Mouse (Mus musculus) kidney, embryonic 16.5 days (tissue): ENCODE data around the gene Frmd5. TPM values are rescaled to one million over a fixed set of nuclear protein-coding genes. Genes with fewer than 3 reads are reported as not detected.
"Not testable (repeated sequence)": the region's sequence is repeated elsewhere in the genome, so short reads cannot be mapped to it uniquely, and the experiment has no call there.

Experiments
- ATAC-seq: fragments of 200-750 bp; cut with Nextera tagmentation; 2 replicates; pipeline ENCODE4 v1.8.0; 2017; ENCODE audit warnings: moderate TSS enrichment; ENCODE audit not compliant: low FRiP score, low TSS enrichment
- H3K27ac ChIP-seq: fragments of 300-500 bp; sonication (generic); 2 replicates; pipeline ENCODE4 v1.5.1; 2014; ENCODE audit warnings: low read length
- H3K27me3 ChIP-seq: fragments of 300-500 bp; sonication (generic); 2 replicates; pipeline ENCODE4 v1.6.1; 2014; ENCODE audit warnings: low read length, control low read depth, mixed read lengths; ENCODE audit not compliant: insufficient read depth
- H3K36me3 ChIP-seq: fragments of 300-500 bp; sonication (generic); 2 replicates; pipeline ENCODE4 v1.6.1; 2014; ENCODE audit warnings: low read length, control low read depth, mixed read lengths; ENCODE audit not compliant: insufficient read depth
- H3K4me1 ChIP-seq: fragments of 300-500 bp; sonication (generic); 2 replicates; pipeline ENCODE4 v1.6.1; 2014; ENCODE audit warnings: low read length, control low read depth, mixed read lengths; ENCODE audit not compliant: insufficient read depth
- H3K4me2 ChIP-seq: fragments of 300-500 bp; sonication (generic); replicated peaks from 2 replicates; pipeline ENCODE4 v1.6.1; 2014; ENCODE audit warnings: low read depth, low read length
- H3K4me3 ChIP-seq: fragments of 300-500 bp; sonication (generic); 2 replicates; pipeline ENCODE4 v1.5.1; 2014; ENCODE audit warnings: mild to moderate bottlenecking, low read length
- H3K9ac ChIP-seq: fragments of 300-500 bp; sonication (generic); replicated peaks from 2 replicates; pipeline ENCODE4 v1.6.1; 2014; ENCODE audit warnings: low read length
- H3K9me3 ChIP-seq: fragments of 300-500 bp; sonication (generic); 2 replicates; pipeline ENCODE4 v1.6.1; 2016; ENCODE audit warnings: low read length, control low read depth
- WGBS: fragments of 180-500 bp; shearing (Covaris S2); extraction: QIAGEN DNeasy Blood & Tissue Kit; methylation state at CpG from one replicate; pipeline ENCODE4 v1.1.7; 2014; 5-methylcytosine and 5-hydroxymethylcytosine counted together
- polyA plus RNA-seq: library from polyadenylated mRNA; unstranded; fragments of >200 nt; fragmentation: Nextera tagmentation; extraction: Ambion mirVana; gene quantifications from 2 replicates; pipeline ENCODE4 v1.2.1, GENCODE M21; 2015

Frmd5 gene
- polyA plus RNA-seq, 1 experiment from 2014 or later, result 1.8 TPM

DNA sequence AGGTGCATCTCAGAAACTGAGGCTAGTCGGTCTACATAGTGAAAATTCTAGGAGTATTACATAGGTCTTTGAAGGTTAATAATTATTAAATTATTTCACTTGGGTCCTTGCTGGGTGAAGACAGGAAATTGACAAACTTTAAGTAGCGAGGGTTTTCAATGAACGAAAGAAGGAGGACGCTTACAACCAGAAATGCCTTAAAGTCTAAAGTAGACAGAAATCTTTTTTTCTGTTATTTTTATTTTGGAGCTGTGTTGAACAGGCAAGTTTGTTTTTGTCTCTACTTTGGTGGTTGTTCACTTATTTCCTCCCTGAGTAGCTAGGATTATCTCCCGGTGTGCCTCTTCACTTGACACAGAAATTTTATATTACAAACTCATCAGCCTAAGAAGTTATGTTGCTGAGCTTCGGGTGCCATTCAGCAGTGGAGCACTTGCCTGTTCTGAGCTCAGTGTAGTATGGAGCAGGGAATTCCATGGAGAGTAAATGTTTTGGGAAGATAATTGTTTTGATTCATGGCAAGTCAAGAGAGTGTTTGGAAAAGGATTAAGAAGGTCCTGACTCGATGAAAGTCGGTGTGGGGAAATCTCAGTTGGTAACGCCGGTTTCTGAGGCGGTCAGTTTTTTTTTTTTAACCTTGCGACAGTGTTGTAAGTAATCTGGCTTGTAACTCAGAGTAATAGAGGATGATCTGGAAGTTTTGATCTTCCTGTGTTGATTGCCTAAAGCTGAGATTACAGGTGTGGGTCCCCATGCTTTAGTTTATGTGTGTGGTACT lies 299.5 kb downstream of the Frmd5 start:
- H3K27ac ChIP-seq, result no peak overlapping the region
- no peaks in the 10 kb centered on the region for H3K9me3 ChIP-seq
- peaks cover 13% of the 10 kb centered on the region for H3K4me1 ChIP-seq
- H3K9ac ChIP-seq, result peak overlapping the region; percentile 63
- H3K4me3 ChIP-seq, result peak overlapping the region; percentile 69
- no peak for ATAC-seq
- WGBS, result 11% methylated on average over 12 of the region's 12 CpGs
- H3K4me2 ChIP-seq, result peak overlapping the region; percentile 74
- peaks cover 16% of the 10 kb centered on the region for H3K36me3 ChIP-seq
- H3K27me3 ChIP-seq, result no peaks in the 10 kb centered on the region

DNA sequence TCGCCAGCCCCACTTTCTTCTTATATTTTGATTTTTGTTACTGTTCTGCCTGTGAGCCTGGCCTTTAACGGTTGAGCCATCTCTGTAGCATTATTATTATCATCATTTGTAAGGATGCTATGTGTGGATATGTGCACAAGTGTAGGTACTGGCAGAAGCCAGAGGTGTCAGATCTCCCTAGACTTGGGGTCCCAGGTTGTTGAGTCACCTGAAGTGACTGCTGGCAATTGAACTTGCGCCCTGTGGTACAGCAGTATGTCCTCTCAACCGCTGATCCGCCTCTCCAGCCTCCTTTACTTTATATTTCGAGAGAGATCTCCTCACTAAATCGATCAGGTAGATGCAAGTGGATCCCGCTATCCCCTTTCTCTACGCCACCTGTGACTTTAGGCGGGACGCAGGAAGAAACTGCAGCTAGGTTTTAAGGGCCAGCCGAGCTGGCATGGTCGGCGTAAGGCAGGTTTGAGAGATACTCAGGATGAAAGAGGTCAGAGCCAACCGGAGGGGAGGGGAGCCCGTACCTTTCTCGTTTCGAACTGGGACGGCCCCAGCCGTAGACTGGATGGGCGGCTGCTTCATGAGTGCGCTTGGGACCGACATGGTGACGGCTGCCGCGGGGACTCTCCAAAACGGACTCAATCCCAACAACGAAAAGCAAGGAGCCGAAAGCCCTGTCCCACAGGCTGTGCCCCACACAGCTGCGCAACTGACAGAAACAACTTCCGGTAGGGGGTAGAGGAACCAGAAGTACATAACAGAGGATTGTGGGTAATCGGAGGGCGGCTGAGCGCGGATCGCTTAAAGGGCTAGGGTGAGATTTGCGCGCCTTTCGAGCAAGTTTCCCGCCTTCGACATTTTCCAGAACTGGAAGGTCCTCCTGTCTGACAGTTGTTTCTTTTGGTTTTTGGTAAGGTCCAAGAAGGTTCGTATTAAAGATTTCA lies 300.7 kb downstream of the Frmd5 start, which contains the start of the genes Mfap1a and Wdr76:
Mfap1a (minus strand) TSS at position 724 of the 941 bp plus-strand sequence.
Wdr76 (plus strand) TSS at position 782 of the 941 bp plus-strand sequence.
- 6% methylated on average over 36 of the region's 42 CpGs for WGBS
- H3K27ac ChIP-seq, H3K9me3 ChIP-seq, H3K27me3 ChIP-seq, H3K36me3 ChIP-seq: not testable (repeated sequence)
- peak within 1 kb of the TSS; percentile 69 for H3K4me3 ChIP-seq
- peak within 1 kb of the TSS; percentile 74 for H3K4me2 ChIP-seq
- peak within 1 kb of the TSS; percentile 76 for H3K9ac ChIP-seq
- peaks cover 13% of the 10 kb centered on the region for H3K4me1 ChIP-seq
- peak; percentile 94 for ATAC-seq

GRCm38 (mm10) chr2:121501550-121501949 lies 305.3 kb downstream of the Frmd5 start:
- not testable (repeated sequence) for H3K27ac ChIP-seq, H3K27me3 ChIP-seq
- WGBS, result 57% methylated on average over 1 of the region's 6 CpGs

More at GRCm38 (mm10) chr2:121501550-121501949, 305.3 kb downstream of the Frmd5 start:
- not testable (repeated sequence) for H3K4me2 ChIP-seq, H3K9ac ChIP-seq, H3K36me3 ChIP-seq, H3K9me3 ChIP-seq, H3K4me3 ChIP-seq, ATAC-seq, H3K4me1 ChIP-seq

Other genes with a start within 250 kb of the Frmd5 start
- gene Casc4, start 59.9 kb upstream of the Frmd5 start, polyA plus RNA-seq, result 15.0 and 20.2 TPM in 2 replicates
- 49.5 and 54.2 TPM in 2 replicates for gene Ctdspl2, start 148.9 kb upstream of the Frmd5 start, polyA plus RNA-seq
- 0.22 and 0.25 TPM in 2 replicates for gene Mageb3, start 149.0 kb upstream of the Frmd5 start, polyA plus RNA-seq
- 9.6 and 10.9 TPM in 2 replicates for gene Eif3j1, start 221.5 kb upstream of the Frmd5 start, polyA plus RNA-seq